Mouse (Mus musculus) heart, postnatal 0 days (tissue): ENCODE results near the gene Tmem273. TPM values are rescaled to one million over a fixed set of nuclear protein-coding genes. Genes with fewer than 3 reads are reported as not detected.

ENCODE experiments used
- ATAC-seq: fragments of 200-750 bp; cut with Nextera tagmentation; 2 replicates; pipeline ENCODE4 v1.8.0; 2017; ENCODE audit warnings: low read depth, moderate number of reproducible peaks, moderate library complexity; ENCODE audit not compliant: insufficient read depth
- DNase-seq: peaks from one replicate; pipeline ENCODE4 v3.0.0-alpha.2; 2016; ENCODE audit warnings: low spot score
- H3K27ac ChIP-seq: fragments of 300-500 bp; sonication (generic); 2 replicates; pipeline ENCODE4 v1.5.1; 2014; ENCODE audit warnings: low read depth, mild to moderate bottlenecking
- H3K27me3 ChIP-seq: fragments of 300-500 bp; sonication (generic); 2 replicates; pipeline ENCODE4 v1.6.1; 2014; ENCODE audit warnings: low read length, mixed read lengths; ENCODE audit not compliant: control insufficient read depth, insufficient read depth
- H3K36me3 ChIP-seq: fragments of 300-500 bp; sonication (generic); replicated peaks from 2 replicates; pipeline ENCODE4 v1.6.1; 2014; ENCODE audit warnings: low read length, mixed read lengths; ENCODE audit not compliant: control insufficient read depth, insufficient read depth
- H3K4me1 ChIP-seq: fragments of 300-500 bp; sonication (generic); 2 replicates; pipeline ENCODE4 v1.6.1; 2014; ENCODE audit warnings: antibody characterized with exemption; ENCODE audit not compliant: control insufficient read depth, insufficient read depth
- H3K4me2 ChIP-seq: fragments of 300-500 bp; sonication (generic); 2 replicates; pipeline ENCODE4 v1.6.1; 2014; ENCODE audit warnings: low read depth, mild to moderate bottlenecking, low read length, moderate library complexity
- H3K4me3 ChIP-seq: fragments of 300-500 bp; sonication (generic); 2 replicates; pipeline ENCODE4 v1.5.1; 2014; ENCODE audit warnings: low read depth, low read length
- H3K9ac ChIP-seq: fragments of 300-500 bp; sonication (generic); replicated peaks from 2 replicates; pipeline ENCODE4 v1.6.1; 2014; ENCODE audit warnings: low read depth, low read length, mixed read lengths
- H3K9me3 ChIP-seq: fragments of 300-500 bp; sonication (generic); replicated peaks from 2 replicates; pipeline ENCODE4 v1.6.1; 2016; ENCODE audit warnings: low read length; ENCODE audit not compliant: control insufficient read depth
- CTCF ChIP-seq: IDR thresholded peaks from 2 replicates; pipeline ENCODE4 v1.5.1; 2016; ENCODE audit warnings: antibody characterized with exemption, control low read depth, low read depth
- EP300 ChIP-seq: IDR thresholded peaks from 2 replicates; pipeline ENCODE4 v1.6.1; 2016; ENCODE audit warnings: antibody characterized with exemption, low read depth
- WGBS: fragments of 180-500 bp; shearing (Covaris S2); extraction: QIAGEN DNeasy Blood & Tissue Kit; methylation state at CpG from one replicate; pipeline ENCODE4 v1.1.7; 2014; 5-methylcytosine and 5-hydroxymethylcytosine counted together
- polyA plus RNA-seq: library from polyadenylated mRNA; unstranded; fragments of >200 nt; fragmentation: Nextera tagmentation; extraction: Ambion mirVana; gene quantifications from 2 replicates; pipeline ENCODE4 v1.2.1, GENCODE M21; 2015
- total RNA-seq: library from RNA; depleted of rRNA; stranded (reverse); fragments of >200 nt; gene quantifications from 2 replicates; pipeline ENCODE4 v1.2.3, GENCODE M21; 2014; ENCODE audit warnings: low replicate concordance; rRNA removed

Tmem273 gene
- total and polyA plus RNA-seq, 2 experiments from 2014 or later = 0.27 to 0.42 TPM

- H3K27ac ChIP-seq = peak overlapping the region; percentile 90
- no peaks in the 10 kb centered on the region for H3K9me3 ChIP-seq
- 10% methylated on average over 6 of the region's 6 CpGs for WGBS
- peak overlapping the region; percentile 52 for H3K4me2 ChIP-seq
- no peaks in the 10 kb centered on the region for H3K27me3 ChIP-seq
- H3K4me1 ChIP-seq = peaks cover 31% of the 10 kb centered on the region
- peaks cover 9% of the 10 kb centered on the region; the same call in 1 of the 2 replicates for H3K36me3 ChIP-seq
- ATAC-seq (peak; percentile 77), DNase-seq (peak; percentile 96)
- peak overlapping the region; percentile 35; the same call in 1 of the 2 replicates for H3K9ac ChIP-seq
- TF ChIP-seq EP300 = 0 out of 2 replicates have a peak, but pooled peaks have one; percentile 23
- no peak for TF ChIP-seq CTCF
- no peak overlapping the region for H3K4me3 ChIP-seq
These were observed 75.4 kb downstream of the Tmem273 start for GRCm38 (mm10) chr14:32861149-32861581.

GRCm38 (mm10) chr14:32861656-32862055 lies 75.9 kb downstream of the Tmem273 start:
- DNase-seq = peak; percentile 32
- Histone ChIP-seq H3K4me2 (peak overlapping the region; percentile 52), H3K4me1 (peaks cover 31% of the 10 kb centered on the region), H3K9me3 (no peaks in the 10 kb centered on the region), H3K27me3 (no peaks in the 10 kb centered on the region), H3K9ac (0 out of 2 replicates have a peak overlapping the region, but pooled peaks have one; percentile 35), H3K36me3 (peaks cover 9% of the 10 kb centered on the region; the same call in 1 of the 2 replicates), H3K4me3 (no peak overlapping the region), H3K27ac (peak overlapping the region; percentile 90)
- 33% methylated on average over 2 of the region's 2 CpGs for WGBS
- no peak for TF ChIP-seq CTCF
- ATAC-seq = 0 out of 2 replicates have a peak, but pooled peaks have one; percentile 14

GRCm38 (mm10) chr14:32865331-32865730 lies 79.6 kb downstream of the Tmem273 start:
- H3K27ac ChIP-seq = no peak overlapping the region
- ATAC-seq = no peak
- H3K9me3 ChIP-seq = no peaks in the 10 kb centered on the region
- WGBS = 79% methylated on average over 3 of the region's 3 CpGs
- H3K4me3 ChIP-seq = no peak overlapping the region
- DNase-seq = no peak
- H3K4me2 ChIP-seq = no peak overlapping the region
- no peak overlapping the region for H3K9ac ChIP-seq
- H3K27me3 ChIP-seq = no peaks in the 10 kb centered on the region
- peaks cover 9% of the 10 kb centered on the region; the same call in 1 of the 2 replicates for H3K36me3 ChIP-seq
- peaks cover 13% of the 10 kb centered on the region for H3K4me1 ChIP-seq
- TF ChIP-seq EP300 (no peak), CTCF (no peak)

Other genes starting within 250 kb of the Tmem273 start
- not detected in 2 replicates for gene Prrxl1, start 186.6 kb upstream of the Tmem273 start, total RNA-seq
- gene Prrxl1, start 186.6 kb upstream of the Tmem273 start, polyA plus RNA-seq = 0.08 TPM in 1 of 2 replicates, not detected in the other
- 19.4 and 22.8 TPM in 2 replicates for gene 3425401B19Rik, start 100.7 kb upstream of the Tmem273 start, total RNA-seq
- 11.2 and 12.1 TPM in 2 replicates for gene 3425401B19Rik, start 100.7 kb upstream of the Tmem273 start, polyA plus RNA-seq
- not detected in 2 replicates for gene Fam170b, start 48.0 kb downstream of the Tmem273 start, total RNA-seq
- 0.12 and 0.14 TPM in 2 replicates for gene Fam170b, start 48.0 kb downstream of the Tmem273 start, polyA plus RNA-seq
- 11.5 and 22.9 TPM in 2 replicates for gene Vstm4, start 70.8 kb downstream of the Tmem273 start, total RNA-seq
- 21.5 and 22.2 TPM in 2 replicates for gene Vstm4, start 70.8 kb downstream of the Tmem273 start, polyA plus RNA-seq
- gene Lrrc18, start 205.4 kb downstream of the Tmem273 start, total RNA-seq = 0.38 TPM in 1 of 2 replicates, not detected in the other
- 0.14 and 0.18 TPM in 2 replicates for gene Lrrc18, start 205.4 kb downstream of the Tmem273 start, polyA plus RNA-seq